Mouse (Mus musculus) CD4-positive, CD25-positive, alpha-beta regulatory T cell, adult 4 months (primary cell): ENCODE measurements around the gene Pprc1. TPM values are rescaled to one million over a fixed set of nuclear protein-coding genes. Genes with fewer than 3 reads are reported as not detected.

Source experiments
- polyA plus RNA-seq, 2 experiments: library from polyadenylated mRNA; unstranded; fragments of 100-300 nt; shearing (Covaris generic); gene quantifications; one replicate each; pipeline ENCODE4 v1.2.1; 2017

Pprc1 gene
- polyA plus RNA-seq, 2 experiments from 2014 or later, result 20.3 to 20.4 TPM

Other genes with a start within 250 kb of the Pprc1 start
- 10 to 100 TPM; 17.3 to 17.4 TPM for gene Kcnip2, start 228.8 kb upstream of the Pprc1 start, polyA plus RNA-seq
- 10 to 100 TPM in 1 of 2 experiments, 1 to 10 TPM in 1; 9.1 to 12.8 TPM for gene Armh3, start 46.4 kb upstream of the Pprc1 start, polyA plus RNA-seq
- gene Hps6, start 41.4 kb upstream of the Pprc1 start, polyA plus RNA-seq, result 1 to 10 TPM; 2.6 to 4.7 TPM
- gene Ldb1, start 328 bp downstream of the Pprc1 start, polyA plus RNA-seq, result 10 to 100 TPM; 43.6 to 47.2 TPM
- gene Nolc1, start 31.0 kb downstream of the Pprc1 start, polyA plus RNA-seq, result 10 to 100 TPM; 67.5 to 86.6 TPM
- gene Elovl3, start 87.0 kb downstream of the Pprc1 start, polyA plus RNA-seq, result not detected
- not detected for gene Pitx3, start 103.4 kb downstream of the Pprc1 start, polyA plus RNA-seq
- gene Gbf1, start 107.6 kb downstream of the Pprc1 start, polyA plus RNA-seq, result 10 to 100 TPM; 23.8 to 33.5 TPM